Mouse (Mus musculus) ES-Bruce4 (cell line): ENCODE data around the gene Tuba1c.

ENCODE experiments used
- CTCF ChIP-seq: IDR thresholded peaks from one replicate; pipeline ENCODE4 v1.8.1; 2011; ENCODE audit warnings: low read depth, low read length
- EP300 ChIP-seq: IDR thresholded peaks from 2 replicates; pipeline ENCODE4 v1.6.1; 2011; ENCODE audit warnings: low read depth, low read length; ENCODE audit not compliant: insufficient read depth

DNA sequence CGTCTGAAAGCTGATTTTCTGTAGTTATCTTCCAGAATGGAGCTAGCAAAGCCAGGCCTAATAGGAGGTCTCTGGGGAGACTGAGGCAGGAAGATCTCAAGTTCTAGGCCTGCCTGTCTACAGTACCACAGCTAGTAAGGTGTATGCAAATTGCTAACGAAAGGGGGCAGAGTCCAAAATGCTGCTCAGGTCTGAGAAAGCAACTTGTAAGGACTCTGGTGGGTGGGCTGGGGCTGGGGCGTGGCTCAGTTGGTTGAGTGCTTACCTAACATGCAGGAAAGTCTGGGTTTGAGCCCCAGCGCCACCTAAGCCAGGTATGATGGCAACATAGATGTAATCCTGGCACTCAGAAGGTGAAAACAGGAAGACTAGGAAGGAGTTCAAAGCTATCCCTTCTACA lies 9.5 kb upstream of the Tuba1c start:
- TF ChIP-seq CTCF (no peak), EP300 (no peak)
